Mouse (Mus musculus) cerebellum, adult 11 months (tissue): ENCODE results near the gene Galns.
A peak's percentile ranks its signal among the peaks of the same experiment; 100 is the strongest.
"Not testable (repeated sequence)": the region's sequence is repeated elsewhere in the genome, so short reads cannot be mapped to it uniquely, and the experiment has no call there.

Experiments
- DNase-seq: peaks from one replicate; pipeline ENCODE4 v3.0.0; 2022

Gene Galns

DNA sequence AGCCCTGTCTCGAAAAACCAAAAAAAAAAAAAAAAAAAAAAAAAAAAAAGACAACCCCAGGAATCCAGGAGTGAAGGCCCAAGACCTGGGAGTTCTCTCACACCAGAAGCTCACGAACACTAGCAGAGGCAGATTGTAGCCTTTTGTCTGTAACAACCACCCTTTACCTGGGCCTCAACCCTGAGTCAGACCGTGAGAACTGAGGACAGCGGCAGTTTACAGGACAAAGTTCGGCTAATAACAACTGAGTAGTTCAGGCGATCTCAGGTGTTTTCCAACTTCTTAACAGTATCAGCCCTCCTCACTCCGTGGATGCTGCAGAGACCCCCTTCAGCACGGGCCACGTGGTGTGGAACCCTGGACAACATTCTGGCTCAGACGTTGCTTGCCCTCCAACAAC, 24.5 kb downstream of the Galns start:
- DNase-seq = no peak

DNA sequence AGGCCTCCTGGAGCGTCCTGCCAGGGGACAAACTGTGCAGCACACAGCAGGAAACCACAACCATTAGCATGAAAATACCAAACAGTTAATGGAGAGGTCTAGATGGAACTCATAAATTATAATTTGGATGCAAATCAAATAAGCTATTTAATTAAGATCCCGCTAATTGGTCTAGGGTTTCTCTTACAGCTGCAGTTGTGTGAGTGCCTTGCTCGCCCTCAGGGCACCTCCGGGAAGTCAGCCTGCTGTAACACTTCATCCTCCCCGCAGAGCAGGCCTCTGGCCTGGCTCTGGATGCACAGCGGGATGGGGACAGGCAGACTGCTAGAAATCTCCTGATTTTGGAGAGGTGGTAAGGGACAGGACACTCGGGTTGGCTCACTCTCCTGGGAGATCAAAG, 25.1 kb downstream of the Galns start:
- DNase-seq = no peak

DNA sequence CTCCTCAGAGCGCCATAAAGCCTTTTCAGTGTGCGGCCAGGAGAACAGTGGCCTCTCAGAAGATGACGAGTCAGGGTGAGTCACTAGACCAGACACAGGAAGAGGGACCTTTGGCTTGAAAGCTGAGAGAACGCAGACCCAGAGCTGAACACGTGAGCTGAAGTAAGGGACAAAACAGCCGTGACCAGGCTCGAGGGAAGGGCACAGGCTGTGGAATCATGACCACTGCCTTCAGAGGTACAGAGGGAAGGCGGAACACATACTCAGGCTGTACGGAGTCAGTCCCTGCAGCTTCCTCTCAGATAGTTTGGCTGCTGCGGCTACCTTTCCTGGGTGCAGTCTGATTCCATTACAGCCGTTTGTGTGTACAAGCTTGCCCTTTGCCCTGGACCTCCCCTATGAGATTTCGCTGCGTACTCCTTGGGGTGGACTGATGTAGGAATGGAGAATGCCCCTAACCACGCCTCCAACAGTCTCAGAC, 25.8 kb downstream of the Galns start:
- DNase-seq = no peak

- no peak for DNase-seq
Measured at GRCm38 (mm10) chr8:122584981-122585380, 26.3 kb downstream of the Galns start.

GRCm38 (mm10) chr8:122580926-122581325, 30.3 kb downstream of the Galns start:
- DNase-seq = no peak

GRCm38 (mm10) chr8:122579196-122579595, 32.1 kb downstream of the Galns start:
- DNase-seq = no peak

- DNase-seq = no peak
Measured at GRCm38 (mm10) chr8:122577116-122577515, 34.1 kb downstream of the Galns start.

DNA sequence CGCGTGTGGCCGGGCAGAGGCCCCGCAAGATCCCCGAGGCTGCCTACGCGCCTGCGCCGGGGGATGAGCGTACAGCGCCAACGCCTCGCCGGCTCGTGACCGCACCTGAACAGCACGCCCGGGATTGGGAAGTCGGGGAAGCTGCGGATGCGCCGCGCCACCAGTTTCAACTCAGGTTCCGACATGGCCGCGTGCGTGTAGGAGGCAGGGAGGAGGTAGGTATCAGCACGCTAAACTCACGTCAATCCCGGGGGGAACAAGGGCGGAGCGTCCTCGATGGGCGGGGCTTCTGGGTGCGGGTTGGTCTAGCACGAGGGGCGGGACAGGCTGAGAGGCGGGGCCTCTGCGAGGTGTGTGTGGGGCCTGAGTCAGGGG, 34.6 kb downstream of the Galns start, which contains the start of gene Aprt:
Gene Aprt (minus strand): TSS at position 262 of the 375 bp plus-strand sequence.
- DNase-seq = peak; percentile 95

DNA sequence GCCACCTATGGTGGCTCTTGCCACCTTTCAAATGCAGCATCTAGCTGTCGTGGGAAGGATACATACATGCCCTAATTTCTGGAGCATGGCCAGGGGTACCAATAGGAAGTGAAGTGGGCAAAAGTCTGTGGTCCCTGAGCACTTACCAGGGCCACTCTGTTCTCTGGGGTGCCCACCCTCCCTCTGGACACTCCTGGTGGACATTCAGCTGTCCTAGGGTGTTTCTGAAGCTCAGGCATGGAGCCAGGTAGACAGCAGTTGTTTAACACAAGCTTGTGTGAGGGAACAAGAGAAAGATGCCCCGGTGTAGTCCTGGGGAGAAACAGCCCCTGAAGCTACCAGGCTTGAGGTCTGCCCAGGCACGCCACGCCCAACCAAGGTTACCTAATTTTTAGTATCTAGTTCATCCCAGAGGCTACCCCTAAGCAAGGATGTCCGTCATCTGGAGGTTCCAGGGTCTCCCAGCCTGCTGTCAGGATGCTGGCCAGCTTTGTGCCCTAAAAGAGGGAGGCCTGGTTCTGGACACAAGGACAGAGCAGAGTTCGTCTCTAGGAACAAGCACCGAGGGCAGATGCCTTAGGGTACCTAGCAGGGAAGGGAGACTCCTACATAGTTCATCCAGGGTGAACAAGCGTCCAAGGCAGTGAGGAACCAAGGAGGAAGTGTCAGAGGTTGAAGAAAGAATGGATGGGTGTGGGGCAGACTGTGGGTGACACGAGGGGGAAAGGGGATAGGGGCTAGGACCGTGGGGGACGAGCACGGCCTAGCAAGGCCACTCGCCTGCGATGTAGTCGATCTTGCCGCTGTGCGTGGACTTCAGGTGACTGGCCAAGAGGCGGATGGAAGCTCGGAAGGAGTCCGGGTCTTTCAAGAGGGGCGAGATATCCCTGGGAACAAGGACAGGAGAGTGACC, 35.3 kb downstream of the Galns start:
- no peak for DNase-seq

- no peak for DNase-seq
Measured at GRCm38 (mm10) chr8:122575286-122575685, 36.0 kb downstream of the Galns start.

DNA sequence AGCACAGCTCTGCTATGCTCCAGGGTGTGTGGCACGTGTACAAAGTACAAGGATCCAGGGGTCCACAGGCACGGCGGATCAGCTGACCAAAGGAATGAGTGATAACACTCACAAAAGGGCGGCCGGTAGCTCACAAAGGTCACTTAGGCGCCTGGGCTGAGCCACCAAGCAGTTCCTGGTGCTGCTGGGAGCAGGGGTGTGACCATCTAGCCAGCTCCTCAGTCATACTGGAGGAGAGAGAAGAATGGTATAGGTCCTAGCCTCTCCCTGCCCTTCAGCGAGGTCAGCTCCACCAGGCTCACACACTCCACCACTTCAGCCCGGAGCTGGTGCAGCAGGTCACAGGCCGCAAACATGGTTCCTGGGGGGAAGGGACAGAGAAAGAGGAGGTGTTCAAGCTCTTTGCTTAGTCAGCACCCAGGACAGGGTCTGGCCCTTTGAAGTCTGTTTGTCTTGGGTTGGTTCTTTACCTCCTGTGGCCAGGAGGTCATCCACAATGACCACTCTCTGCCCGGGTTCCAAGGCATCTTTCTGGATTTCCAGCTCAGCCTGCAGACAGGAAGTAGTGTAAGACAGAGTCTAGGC, 36.5 kb downstream of the Galns start:
- DNase-seq = no peak

DNA sequence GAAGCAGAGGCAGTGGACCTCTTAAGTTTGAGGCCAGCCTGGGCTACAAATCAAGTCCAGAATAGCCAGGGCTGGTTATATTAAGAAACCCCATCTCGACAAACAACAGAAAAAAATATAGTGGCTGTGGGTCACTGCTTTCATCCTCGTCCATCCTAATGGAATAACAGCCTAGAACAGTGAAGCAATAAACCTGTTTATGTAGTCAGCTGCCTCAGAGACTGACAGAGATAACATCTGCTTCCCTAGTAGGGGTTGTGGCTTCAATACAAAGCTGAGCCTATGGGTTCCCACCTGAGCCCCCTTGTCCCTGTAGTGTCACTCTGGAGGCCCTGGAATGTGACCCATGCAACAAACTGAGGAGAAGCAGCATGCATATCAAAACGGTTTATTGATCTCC, 37.0 kb downstream of the Galns start:
- DNase-seq = no peak

DNA sequence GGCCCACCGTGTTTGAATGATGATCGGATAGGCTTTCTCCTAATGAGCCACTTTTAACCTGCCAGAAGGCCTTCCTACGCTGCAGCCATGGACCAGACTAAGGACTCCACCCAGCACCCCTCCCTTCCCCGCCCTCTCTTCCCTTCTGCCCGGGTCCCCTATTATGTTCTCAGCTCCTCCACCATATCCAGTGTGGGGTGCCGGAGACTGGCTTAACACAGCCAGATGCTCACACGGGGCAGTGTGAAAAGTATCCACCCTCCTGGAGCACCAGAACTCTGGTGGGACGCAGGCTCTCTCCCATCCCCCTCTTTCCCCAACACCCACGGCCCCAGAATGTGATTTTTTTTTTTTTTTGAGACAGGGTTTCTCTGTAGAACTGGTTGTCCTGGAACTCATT, 37.7 kb downstream of the Galns start:
- no peak for DNase-seq

DNA sequence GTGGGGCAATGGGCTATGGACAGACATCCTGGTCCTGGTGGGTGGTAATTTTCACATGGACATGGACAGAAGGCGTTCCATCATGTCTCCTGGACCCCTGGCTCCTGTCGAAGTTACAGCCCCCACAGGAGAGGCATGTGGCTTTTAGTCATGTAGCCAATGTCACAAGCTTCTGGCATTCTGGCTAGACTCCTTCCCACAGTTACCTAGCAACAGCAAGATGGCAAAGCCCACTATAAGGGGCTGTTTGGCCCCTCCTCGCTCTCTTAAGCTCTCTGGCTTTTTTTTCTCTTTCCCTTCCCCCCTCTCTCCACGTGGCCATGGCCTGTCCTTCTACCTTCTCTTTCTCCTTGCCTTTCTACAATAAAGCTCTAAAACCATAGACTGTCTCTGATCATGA, 38.1 kb downstream of the Galns start:
- DNase-seq = not testable (repeated sequence)

GRCm38 (mm10) chr8:122572751-122573150, 38.5 kb downstream of the Galns start:
- DNase-seq = no peak

DNA sequence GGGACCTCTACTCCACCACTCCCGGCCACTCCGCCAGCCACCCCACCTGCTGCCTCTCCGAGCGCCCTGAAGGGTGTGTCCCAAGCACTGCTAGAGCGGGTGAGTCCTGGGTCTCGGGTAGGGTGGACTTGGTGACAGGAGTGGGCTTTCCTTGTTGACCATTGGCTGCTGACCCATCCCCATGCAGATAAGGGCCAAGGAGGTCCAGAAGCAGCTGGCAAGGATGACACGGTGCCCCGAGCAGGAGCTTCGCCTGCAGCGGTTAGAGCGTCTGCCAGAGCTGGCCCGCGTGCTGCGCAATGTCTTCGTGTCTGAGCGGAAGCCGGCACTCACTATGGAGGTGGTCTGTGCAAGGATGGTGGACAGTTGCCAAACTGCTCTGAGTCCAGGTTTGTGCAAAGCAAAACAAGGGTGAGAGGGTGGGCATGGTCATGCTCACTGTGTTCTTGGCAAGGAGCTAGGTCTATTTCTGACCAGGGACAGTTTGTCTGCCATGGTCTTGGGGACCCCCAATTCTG, 39.5 kb downstream of the Galns start:
- no peak for DNase-seq

GRCm38 (mm10) chr8:122571153-122571552, 40.1 kb downstream of the Galns start:
- DNase-seq = peak; percentile 70

- DNase-seq = no peak
Measured at GRCm38 (mm10) chr8:122569996-122570395, 41.3 kb downstream of the Galns start.

- DNase-seq = no peak
Measured at GRCm38 (mm10) chr8:122569329-122569728, 41.9 kb downstream of the Galns start.

- peak; percentile 44 for DNase-seq
Measured at GRCm38 (mm10) chr8:122568881-122569309, 42.4 kb downstream of the Galns start.

DNA sequence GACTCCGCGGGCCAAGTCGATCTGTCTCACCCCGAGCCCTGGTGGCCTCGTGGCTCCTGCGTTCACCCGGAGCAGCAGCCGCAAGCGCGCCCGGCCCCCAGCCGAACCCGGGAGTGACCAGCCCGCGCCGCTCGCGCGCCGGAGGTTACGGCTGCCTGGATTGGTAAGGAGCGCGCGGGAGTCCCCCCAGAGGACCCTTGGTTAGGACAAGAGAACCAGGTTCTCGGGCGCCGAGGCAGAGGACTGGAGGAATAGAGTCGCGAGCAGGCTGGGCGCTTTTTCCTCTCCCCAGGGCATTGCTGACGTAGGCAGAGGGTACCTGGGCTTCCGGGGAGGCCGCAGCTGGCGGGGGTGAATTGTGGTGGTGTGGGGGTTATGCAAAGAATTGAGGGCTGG, 43.2 kb downstream of the Galns start:
- DNase-seq = no peak

DNA sequence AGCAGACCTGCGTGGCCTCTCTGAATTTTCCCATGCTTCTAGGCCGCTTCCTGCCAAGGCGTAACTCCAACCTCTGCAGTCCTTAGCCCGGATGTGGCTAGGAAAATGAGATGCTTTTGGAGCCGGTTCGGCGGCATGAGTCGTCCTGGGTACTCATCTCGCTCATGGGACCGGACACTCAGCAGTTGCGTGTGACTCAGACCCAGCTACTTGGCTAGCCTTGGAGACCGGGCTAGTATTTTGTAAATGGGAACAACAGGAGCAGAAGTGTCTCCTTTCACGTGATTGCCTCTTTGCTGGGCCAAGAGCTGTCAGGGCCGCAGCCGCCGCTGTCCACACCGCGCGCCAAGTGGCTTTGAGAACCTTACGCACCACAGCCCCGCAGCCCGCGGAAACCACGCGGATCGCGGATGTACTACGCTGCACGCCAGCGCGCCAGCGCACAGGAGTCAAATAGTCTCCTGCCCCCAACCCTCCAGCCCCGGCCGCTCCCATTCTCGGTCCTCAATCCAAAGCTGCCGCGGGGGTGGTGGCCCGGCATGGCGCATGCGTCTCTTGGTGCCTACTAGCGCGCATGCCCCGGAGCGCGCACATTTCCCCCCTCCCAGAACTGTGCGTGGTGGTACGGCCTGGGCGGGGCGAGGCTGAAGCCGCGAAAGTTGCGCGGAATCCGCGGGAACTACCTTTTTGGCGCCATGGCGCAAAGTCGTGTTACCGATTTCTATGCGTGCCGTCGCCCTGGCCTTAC, 43.7 kb downstream of the Galns start, which contains the start of gene Cdt1:
Gene Cdt1 (plus strand): TSS at position 655 of the 748 bp plus-strand sequence.
- DNase-seq = peak; percentile 96

DNA sequence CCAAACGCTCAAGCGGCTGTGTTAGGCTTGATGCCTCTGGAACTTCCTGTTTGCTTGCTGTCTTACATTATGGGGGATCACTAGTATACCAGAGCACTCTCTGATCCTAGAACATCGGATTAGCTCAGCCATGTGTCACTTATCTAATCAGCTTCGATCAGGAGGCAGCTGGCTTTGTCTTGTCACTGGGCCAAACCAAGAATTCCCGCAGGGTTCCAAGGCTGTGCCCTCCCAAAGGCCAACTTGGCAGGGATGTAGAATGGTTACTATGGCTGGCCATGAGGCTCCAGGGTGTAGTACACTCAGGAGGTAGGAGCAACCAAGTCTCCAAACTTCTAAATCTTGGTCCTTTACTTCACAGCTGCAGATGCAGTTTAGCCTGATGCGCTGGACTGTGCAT, 44.5 kb downstream of the Galns start:
- DNase-seq = peak; percentile 49
